Mouse (Mus musculus): Measurements from ENCODE around the gene Prrg2.

The Prrg2 gene

DNA sequence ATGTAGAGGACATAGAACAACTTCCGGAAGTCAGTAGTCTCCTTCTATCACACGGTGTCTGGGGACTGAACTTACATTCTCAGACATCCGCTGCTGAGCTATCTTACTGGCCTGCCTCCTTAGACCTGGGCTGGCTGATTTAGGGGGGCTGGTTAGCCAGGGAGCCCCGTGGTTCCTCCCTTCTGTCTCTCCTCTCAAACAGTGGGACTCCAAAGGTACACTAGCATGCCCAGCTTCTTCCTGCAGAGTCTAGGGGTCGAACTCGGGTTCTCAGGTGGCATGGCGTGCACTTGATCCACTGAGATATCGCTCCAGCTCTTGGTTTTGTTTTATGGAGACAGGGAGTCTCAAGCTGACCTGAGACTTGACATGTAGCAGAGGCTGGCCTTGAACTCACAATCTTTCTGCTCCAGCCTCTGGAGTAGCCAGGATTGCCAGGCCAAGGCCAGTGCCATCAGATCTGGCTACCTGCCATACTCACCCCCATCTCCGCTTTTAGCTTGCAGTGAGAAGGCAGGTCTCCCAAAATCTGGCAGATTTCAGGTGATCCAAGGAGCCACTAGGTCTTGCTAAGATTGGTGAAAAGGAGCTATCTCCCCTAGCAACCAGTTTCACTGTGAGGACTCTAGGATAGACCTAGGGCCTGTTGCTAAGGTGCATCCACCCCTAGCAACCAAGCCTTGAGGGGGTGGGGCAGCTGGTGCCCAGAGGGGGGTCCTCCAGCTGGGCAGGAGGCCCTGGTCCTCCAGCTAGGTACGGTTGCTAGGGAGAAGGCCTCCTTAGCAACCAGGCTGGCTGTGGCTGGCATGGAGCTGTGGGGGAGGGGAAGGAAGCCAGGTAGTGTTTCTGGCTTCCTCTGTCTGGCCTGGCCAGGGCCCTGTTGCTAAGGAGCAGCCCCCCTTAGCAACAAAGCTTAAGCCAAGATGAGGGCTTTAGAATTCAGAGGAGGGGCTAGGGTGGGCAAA is 3.6 kb downstream of the Prrg2 start:
- peak in 1 of 2 experiments; percentile 49 for DNase-seq (ENCODE audit: low spot score in 2 of 2)

DNA sequence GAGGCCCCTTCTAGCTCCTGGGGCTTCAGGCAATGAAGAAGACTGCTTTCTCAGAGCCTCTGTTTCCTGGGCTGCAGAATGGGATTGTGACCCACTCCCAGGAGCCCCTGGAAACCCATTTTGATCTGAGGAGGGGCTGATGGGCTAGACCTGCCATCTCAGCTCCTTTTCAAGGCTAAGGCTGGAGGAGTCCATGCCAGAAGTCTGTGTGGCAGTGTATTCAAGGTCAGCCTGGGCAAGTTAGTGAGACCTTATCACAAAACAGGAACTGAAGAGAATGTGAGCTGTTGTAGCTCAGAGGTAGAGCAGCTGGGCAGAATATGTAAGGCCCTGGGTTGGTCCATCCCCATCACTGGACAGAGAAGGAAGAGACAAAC is 5.5 kb downstream of the Prrg2 start:
- DNase-seq (ENCODE audit: low spot score in 2 of 2), result no peak

DNA sequence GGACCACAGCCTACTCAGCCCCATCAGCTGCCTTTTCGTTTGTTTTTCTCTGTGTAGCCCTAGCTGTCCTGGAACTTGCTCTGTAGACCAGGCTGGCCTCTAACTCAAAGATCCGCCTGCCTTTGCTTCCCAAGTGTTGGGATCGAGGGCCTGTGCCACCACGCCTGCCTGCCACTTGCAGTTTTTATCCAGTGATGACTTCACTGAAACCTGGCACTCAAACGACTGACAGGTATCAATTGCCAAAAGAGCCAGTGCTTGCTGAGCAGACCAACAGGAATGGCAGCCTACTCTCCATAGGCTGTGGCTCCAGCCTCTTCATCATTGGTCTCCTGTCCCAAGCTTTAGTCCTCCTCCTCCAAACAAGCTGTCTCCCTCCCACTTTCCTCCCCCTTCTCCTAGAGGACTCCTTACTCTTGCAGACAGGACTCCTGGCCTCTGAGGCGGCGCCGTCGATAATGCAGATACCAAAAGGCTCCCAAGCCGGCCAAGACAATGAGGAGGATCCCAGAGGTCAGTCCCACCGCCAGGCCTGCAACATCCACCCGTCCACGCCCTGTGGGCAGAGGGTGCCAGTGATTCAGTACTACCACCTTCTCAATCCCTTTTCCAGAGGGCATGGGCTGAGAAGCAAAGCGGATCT is 6.0 kb downstream of the Prrg2 start:
- DNase-seq (ENCODE audit: low spot score in 2 of 2), result no peak

DNA sequence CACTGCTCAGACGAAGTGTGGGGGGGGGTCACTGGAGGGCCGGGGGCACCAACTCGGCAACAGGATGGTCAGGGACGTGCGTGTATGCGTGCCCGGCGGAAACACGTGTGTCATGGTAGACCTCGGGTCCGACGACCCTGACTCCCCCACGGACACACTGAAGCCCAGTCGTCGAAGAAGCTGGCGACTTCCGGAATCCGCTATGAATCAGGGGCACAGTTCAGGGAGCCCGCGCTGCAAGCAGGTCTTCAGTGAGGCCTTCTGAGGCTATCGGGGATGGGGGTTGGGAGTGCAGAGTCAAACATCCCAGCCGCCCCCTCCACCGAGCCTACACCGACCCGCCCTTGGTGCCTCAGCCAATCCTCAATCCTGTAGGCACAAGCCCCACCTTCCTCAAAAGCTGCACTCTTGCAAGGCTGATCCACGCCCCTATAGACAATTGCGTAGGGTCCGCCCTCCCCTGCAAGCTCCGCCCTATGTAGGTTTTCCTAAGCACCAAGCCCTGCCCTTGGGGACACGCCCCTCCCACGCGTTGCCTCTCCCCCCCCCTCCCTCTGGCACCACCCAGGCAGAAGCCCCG is 8.5 kb downstream of the Prrg2 start:
- peak; percentile 90 to 91 for DNase-seq (ENCODE audit: low spot score in 2 of 2)

DNA sequence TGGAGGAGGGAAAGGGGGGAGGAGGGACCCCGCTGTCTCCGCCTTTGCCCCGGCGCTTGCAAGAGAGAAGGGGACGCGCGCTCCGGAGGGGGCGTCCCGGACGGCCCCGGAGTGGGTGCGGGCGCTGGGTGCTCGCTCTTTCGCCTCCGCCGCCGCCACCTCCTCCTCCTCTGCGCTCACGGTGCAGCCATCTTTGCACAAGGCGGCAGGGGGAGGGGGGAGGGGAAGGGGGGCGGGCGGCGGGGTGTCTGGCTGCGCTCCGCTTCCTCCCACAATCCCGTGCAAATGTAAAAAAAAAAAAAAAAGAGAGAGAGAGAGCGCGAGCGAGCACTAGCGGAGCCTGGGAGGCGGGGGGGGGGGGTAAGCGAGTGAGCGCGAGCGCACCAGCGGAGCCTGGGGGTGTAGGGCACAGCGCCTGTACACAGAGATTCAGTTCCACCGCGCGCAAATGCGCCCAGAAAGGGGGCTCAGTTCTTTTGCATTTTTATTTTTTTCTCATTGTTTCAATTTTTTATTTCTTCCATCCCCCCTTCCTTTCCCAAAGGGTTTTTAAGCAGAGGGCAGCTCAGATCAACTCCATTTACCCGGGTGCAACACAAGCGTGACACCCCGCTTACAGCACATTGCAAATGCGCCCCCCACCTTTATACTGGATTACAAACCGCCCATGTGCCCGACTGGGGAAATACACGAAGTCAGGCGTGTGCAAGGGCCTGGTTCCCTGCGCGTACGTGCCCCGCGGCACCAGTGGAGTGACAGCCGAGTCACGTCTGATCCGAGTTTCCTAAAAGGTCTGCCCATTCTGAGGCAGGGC is 9.2 kb downstream of the Prrg2 start:
- peak; percentile 57 to 73 for DNase-seq (ENCODE audit: low spot score in 2 of 2)

DNA sequence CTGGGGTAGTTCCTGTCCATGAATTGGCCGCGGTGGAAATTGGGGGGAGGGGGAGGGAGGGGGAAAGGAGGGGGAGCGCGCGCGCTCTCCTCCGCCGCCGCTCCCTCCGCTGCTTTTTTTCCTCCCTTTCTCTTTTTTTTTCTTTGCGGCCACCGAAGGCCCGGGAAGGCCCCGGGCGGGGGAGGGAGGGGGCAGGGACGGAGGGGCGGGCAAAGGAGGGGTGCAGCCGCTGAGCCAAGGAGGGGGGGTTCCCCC is 9.7 kb downstream of the Prrg2 start, which contains the start of gene Prr12:
Prr12 (minus strand) TSS at position 20 of the 255 bp plus-strand sequence.
- no peak for DNase-seq (ENCODE audit: low spot score in 2 of 2)

DNA sequence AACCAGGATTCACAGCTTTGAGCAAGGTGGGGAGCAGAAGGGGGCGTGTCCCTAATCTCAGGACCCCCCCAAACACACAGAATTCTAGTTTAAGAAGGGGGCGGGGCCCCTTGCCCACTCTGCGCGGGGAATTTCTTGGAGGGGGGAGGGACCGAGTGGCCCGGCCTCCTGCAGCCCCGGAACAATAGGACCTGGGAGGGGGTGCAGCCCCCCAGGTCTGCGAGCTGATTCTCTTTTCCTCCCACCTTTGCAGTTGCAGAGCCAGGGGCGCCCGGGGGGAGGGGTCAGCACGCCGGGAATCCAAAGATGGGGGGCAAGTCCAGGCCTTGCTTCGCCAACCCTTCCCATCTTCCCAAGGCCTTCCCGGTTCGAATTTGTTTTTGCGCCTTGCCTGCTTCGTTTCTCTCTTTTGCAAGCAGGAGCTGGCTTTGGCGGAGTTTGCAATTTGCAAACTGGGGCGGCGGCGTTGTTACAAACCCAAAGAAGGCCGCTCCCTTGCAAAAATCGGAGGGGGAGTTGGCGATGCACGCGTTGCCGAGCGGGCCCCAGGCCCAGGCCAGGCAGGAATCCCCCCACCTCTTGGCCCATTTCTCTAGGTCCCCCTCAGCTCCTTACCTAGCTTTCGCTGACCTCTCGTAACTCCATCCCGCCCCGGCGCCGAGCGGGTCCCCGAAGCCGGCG is 10.2 kb downstream of the Prrg2 start:
- peak; percentile 50 to 52 for DNase-seq (ENCODE audit: low spot score in 2 of 2)

DNA sequence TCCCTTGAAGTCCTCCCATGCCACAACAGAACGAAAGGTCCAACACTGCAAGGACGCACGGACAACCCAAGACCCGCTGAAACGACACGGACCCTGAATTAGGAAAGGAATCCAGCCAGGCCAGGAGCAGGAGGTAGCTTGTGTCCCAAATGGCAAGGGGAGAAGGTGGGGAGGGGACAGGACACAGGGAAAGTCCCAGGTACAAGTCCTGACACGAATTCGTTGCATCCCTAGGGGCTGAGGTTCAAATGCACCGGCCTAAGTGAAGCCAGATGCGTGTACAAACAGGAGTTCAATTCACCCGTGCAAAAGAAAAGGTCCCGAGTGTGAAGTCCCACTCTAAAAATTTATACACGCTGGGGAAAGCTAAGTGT is 10.9 kb downstream of the Prrg2 start:
- no peak for DNase-seq (ENCODE audit: low spot score in 2 of 2)

DNA sequence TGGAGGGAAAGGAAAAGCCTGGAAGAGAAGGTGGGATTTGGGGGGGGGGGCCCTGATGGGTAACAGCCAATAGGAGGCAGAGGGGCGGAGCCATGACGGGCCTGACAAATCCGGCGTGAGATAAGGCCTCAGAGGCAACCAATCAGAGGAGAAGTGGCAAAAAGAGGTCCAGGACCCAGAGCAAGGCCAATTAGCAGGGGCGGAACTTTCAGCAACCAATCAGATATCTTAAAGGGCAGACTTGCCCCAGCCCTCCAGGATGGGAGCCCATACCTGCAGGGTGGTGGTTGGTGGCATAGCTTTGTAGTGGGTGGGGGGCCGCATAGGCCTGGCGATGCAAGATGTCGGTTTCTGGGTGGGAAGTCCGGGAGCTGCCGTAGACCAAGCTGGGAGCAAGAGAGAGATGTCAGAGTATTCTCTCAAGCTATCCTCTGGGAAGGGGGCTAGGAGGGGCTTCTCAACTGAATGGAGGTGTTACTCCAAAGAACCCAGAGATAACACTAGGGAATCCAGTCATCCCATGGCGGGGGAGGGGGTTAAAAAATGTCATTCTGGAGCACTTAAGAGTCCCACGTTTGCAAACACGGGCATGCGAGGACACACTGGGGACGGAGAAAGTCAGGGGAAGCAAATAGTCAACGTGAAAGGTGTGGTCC is 11.4 kb downstream of the Prrg2 start:
- DNase-seq (ENCODE audit: low spot score in 2 of 2), result peak; percentile 60 to 74

DNA sequence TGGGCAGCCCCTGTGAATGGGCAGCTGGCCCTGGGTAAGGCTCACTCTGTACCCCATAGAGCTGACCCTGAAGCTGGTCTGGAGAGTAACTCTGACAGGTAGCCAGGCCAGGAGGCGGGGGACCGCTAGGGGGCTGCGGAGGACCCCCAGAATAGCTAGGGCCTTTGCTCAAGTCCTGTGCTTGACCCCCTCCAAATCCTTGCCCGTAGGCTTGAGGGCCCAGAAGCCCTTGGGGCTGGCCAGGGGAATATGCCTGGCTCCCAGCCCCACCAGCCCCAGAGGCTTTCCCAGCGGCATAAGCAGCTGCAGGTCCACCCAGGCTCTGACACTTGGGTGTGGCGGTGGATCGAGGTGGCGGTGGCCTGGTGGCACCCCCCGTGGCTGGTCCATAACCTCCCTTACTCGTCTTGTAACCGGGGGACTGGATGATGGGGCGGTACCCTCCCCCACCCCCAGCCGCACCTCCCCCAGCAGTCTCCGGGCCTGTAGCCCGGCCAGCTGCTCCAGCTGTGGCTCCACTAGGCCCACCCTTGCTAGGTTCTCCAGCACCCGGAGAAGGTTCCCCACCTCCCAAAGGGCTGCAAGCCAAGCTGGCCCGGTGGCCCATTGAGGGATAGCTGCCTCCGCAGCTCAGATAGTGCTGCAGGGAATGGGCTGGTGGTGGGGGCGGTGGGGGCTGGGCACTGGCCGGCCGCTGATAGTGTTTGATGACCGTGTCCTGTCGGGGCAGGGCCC is 13.4 kb downstream of the Prrg2 start:
- no peak for DNase-seq (ENCODE audit: low spot score in 2 of 2)

DNA sequence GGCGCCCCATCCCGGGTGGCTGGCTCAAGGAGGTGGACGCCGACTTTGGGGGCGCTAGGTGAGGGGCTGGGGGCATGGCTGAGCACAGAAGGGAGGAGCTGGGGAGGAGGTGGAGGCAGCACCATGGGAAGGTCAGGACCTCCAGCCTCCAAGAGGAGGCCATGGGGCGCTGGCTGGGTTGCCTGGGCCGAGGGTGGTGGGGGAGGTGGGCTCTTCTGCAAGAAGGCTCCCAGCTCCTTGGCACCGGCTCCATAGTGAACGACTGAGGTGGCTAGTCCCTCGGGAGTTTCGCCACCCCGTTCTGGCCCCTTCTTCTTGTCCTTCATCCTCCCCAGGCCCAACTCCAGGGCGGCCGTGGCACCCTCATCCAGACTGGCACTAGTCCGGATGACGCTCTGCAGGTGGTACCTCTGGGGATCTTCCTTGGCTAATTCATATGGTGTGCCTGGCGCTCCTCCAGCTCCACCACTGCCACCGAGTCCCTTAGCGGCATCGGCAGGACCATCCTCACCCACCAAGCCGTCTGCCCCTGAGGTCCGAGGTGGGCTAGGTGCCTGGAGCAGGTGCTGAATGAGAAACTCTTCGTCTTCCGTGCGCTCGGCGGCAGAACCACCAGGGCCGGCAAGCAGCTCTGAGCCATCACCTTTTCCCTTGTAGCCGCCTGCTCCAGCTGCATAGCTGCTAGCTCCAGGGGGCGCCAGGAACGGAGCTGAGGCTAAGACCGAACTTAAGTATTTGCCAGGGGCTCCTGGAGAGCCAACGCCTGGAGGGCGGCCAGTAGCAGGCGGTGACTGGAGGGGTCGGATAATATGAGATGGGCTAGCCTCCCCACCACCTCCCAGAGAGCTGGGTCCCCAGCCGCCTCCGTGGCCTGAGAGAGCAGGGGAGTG is 14.2 kb downstream of the Prrg2 start:
- DNase-seq (ENCODE audit: low spot score in 2 of 2), result no peak

DNA sequence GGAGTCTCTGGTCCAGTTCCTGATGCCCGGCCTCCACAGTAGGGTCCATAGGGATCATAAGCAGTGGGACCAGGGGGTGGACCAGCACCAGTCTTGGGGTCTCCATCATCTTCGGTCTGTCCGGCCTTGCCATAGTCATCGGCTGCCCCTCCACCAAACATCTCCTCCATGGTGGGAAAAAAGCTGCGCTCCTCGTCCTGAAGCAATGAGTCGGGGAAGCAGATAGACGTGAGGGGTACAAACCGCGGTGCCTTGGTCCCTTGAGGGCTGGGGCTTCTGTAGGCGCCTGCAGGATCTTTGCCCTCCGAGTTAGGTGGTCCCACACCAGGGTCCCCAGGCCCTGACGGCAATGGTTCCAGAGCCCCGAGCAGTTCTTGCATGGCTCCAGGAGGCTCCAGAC is 15.0 kb downstream of the Prrg2 start:
- DNase-seq (ENCODE audit: low spot score in 2 of 2), result no peak

DNA sequence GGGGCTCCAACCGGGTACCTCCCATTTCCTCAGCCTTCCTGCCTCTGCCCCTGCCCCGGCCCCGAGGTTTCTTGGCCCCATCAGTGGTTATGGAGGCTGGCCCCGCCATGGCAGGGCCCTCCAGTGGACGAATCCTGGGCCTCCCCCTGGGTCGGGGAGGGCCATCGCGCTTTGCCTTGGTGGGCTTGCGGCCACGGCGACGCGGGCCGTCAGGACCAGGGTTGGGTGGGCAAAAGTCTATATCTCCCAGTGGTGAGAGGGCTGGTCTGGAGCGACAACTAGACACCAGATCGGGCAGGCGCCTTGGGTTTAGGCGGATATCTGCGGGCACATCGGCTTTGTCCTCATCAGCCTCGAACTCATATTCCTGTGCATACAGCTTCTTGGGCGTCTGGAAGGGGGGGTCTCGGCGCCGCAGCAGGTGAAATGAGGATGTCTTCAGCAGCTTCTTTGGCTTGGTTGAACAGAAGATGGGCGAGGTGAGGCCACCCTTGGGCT is 15.6 kb downstream of the Prrg2 start:
- no peak for DNase-seq (ENCODE audit: low spot score in 2 of 2)

DNA sequence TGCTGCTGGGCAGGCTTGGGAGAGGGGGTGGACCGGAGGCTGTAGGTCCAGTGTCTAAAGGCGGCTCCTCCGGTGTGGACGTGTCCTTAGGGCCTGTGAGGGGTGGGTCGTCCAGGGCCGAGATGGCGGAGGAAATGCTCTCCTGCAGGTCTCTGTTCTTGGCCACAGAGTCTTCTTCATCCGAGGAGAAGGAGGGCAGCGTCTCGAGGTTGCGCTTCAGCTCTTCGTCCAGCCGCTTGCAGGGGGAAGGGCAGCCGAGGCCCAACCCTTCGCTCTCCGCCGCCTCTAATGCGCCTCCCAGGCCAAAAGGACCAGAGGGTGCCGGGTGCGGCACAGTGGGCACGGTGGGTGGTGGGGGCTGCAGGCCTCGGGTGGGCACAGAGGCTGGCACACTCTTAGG is 16.7 kb downstream of the Prrg2 start:
- DNase-seq (ENCODE audit: low spot score in 2 of 2), result no peak

DNA sequence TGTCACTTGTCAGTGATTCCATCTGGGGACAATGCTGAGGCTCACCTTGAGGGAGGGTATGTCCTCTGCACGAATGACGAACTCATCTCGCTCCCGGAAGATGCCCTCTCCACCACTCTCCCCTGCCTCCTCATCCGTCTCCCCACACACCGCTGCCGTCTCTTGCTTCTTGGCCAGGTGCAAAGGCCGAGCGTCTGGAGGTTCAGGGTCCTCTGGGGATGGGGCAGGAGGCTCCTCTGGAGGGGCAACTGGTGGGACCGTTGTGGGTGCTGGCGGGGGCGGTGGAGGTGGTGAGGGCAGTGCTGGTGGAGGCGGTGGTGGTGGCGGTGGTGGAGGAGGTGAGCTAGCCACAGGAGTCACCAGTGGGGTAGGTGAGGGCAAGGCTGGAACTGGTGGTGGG is 19.2 kb downstream of the Prrg2 start:
- no peak for DNase-seq (ENCODE audit: low spot score in 2 of 2)

DNA sequence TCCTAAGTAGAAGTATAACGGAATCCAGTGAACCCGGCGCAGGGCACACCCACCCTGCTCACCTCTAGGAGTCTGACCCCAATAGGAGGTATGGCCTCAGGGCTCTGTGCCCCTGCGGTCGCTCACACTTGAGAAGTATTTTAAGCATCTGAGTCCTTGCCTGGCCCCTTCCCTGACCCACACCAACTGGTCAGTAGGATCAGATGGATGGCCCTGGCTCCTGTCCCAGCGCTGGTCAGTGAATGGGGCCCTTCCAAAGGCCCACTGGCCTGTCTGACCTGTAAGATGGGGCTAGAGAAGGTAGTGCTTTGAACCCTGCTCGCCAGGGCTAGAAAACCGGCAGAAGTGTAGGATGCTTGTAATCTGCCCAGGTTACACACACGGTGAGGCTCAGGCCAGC is 21.6 kb downstream of the Prrg2 start:
- DNase-seq (ENCODE audit: low spot score in 2 of 2), result no peak

DNA sequence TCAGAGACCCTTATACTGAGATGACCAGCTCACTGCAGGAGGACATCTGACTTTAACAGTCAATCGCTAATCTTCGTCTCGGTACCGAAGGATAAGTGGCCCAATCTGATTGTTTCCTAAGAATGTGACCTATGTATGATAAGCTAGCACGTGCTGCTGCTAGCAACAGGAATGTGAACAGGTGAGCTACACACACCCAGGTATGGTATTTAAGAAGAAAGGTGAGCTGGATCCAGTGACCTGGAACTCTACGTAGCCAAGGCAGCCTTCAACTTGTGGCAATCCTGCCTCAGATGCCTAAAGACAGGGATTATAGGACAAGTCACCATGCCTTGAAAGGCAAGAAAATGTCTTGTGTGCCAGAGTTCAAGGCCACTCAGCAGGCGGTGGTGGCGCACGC is 24.1 kb downstream of the Prrg2 start:
- DNase-seq (ENCODE audit: low spot score in 2 of 2), result no peak

DNA sequence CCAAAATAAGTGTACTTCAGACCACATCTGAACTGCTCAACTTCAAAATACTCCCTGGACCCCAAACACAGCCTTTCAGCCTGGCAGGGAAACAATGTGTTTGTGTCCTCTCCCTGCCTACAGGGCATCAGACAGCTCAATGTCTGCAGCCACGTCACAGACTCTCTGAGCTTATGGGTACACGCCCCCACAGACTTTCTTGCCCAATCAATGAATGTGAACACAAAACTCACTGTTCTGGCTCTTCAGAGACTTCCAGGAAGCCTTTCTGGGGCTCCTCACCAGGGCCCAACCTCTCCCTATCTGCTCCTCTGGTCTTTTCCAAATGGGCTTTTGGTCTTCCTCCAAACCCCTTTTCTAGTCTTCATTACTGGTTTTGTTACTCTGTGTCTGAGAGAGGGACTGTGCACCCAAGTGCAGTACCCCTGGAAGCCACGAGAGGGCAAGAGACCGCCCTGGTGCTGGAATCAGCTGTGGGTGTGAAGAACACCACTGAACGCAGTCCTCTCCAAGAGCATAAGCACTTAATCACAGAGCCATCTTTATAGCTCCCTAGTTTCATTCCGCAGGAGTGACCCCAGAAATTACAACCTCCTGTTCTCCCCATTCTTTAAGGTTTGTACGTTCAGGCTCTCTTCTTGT is 24.6 kb downstream of the Prrg2 start:
- DNase-seq (ENCODE audit: low spot score in 2 of 2), result no peak

DNA sequence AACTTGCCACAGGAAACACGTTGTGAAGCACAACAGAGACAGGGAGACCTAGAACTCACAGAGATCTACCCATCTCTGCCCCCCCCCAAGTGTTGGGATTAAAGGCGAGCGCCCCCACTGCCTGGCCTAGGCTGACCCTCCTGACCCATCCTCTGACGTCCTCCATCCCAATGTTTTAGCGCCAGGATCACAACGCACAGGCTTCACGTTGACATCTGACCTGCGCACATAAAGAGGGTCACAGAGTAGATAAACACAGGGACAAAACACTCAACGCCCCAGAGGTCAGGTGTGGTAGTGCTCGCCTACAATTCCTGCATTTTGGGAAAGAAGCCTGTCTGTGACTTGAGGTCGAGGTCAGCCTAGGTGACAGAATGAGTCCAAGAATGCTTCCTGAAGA is 25.8 kb downstream of the Prrg2 start:
- no peak for DNase-seq (ENCODE audit: low spot score in 2 of 2)
